Mouse (Mus musculus): ENCODE measurements at regions not wholly inside any gene's neighbourhood (a gene's known extent, or its start where the extent isn't known, plus 50 kb on each side); places are given as distances from the start of the nearest gene placed in this dataset.

GRCm38 (mm10) chr8:78877423-78877822 lies 56.5 kb upstream of the Lsm6 start:
- DNase-seq (ENCODE audit: low read depth, low spot score) = no peak

- no peak for DNase-seq (ENCODE audit: low read depth, low spot score)
Measured at GRCm38 (mm10) chr8:78889708-78890107, 68.8 kb upstream of the Lsm6 start.

- DNase-seq (ENCODE audit: low read depth, low spot score) = no peak
Measured at GRCm38 (mm10) chr8:78890571-78890970, 69.6 kb upstream of the Lsm6 start.

- DNase-seq (ENCODE audit: low read depth, low spot score) = peak; percentile 92
Measured at GRCm38 (mm10) chr8:78899887-78900286, 78.9 kb upstream of the Lsm6 start.

- no peak for DNase-seq (ENCODE audit: low read depth, low spot score)
Measured at GRCm38 (mm10) chr8:78903034-78903433, 82.1 kb upstream of the Lsm6 start.

GRCm38 (mm10) chr8:78907918-78908317 lies 87.0 kb upstream of the Lsm6 start:
- no peak for DNase-seq (ENCODE audit: low read depth, low spot score)

GRCm38 (mm10) chr8:78911288-78911873 lies 90.4 kb upstream of the Lsm6 start:
- no peak for DNase-seq (ENCODE audit: low read depth, low spot score)

- peak; percentile 61 for DNase-seq (ENCODE audit: low read depth, low spot score)
Measured at GRCm38 (mm10) chr8:78912470-78912869, 91.5 kb upstream of the Lsm6 start.

GRCm38 (mm10) chr8:78913823-78914222 lies 92.9 kb upstream of the Lsm6 start:
- no peak for DNase-seq (ENCODE audit: low read depth, low spot score)

- DNase-seq (ENCODE audit: low read depth, low spot score) = no peak
Measured at GRCm38 (mm10) chr8:78930610-78931397, 97.4 kb upstream of the Zfp827 start.

- no peak for DNase-seq (ENCODE audit: low read depth, low spot score)
Measured at GRCm38 (mm10) chr8:78932069-78932468, 96.2 kb upstream of the Zfp827 start.

GRCm38 (mm10) chr8:78940049-78940448 lies 88.2 kb upstream of the Zfp827 start:
- no peak for DNase-seq (ENCODE audit: low read depth, low spot score)

- no peak for DNase-seq (ENCODE audit: low read depth, low spot score)
Measured at GRCm38 (mm10) chr8:78941558-78941957, 86.7 kb upstream of the Zfp827 start.

- DNase-seq (ENCODE audit: low read depth, low spot score) = no peak
Measured at GRCm38 (mm10) chr8:78944367-78944766, 83.9 kb upstream of the Zfp827 start.

GRCm38 (mm10) chr8:78945607-78946006 lies 82.6 kb upstream of the Zfp827 start:
- no peak for DNase-seq (ENCODE audit: low read depth, low spot score)

- no peak for DNase-seq (ENCODE audit: low read depth, low spot score)
Measured at GRCm38 (mm10) chr8:78946085-78946484, 82.2 kb upstream of the Zfp827 start.

- DNase-seq (ENCODE audit: low read depth, low spot score) = no peak
Measured at GRCm38 (mm10) chr8:78975034-78975433, 53.2 kb upstream of the Zfp827 start.
